Mouse (Mus musculus) hindbrain, postnatal 0 days (tissue): ENCODE measurements at regions not wholly inside any gene's neighbourhood (a gene's known extent, or its start where the extent isn't known, plus 50 kb on each side); places are given as distances from the start of the nearest gene placed in this dataset.
A peak's percentile ranks its signal among the peaks of the same experiment; 100 is the strongest.

Experiments
- ATAC-seq: fragments of 200-750 bp; cut with Nextera tagmentation; 2 replicates; pipeline ENCODE4 v1.8.0; 2017; ENCODE audit warnings: mild to moderate bottlenecking, moderate TSS enrichment, moderate library complexity
- DNase-seq: peaks from one replicate; pipeline ENCODE4 v3.0.0-alpha.2; 2015; ENCODE audit warnings: low spot score
- H3K27ac ChIP-seq: fragments of 300-500 bp; sonication (generic); 2 replicates; pipeline ENCODE4 v1.5.1; 2014; ENCODE audit warnings: mild to moderate bottlenecking
- H3K27me3 ChIP-seq: fragments of 300-500 bp; sonication (generic); 2 replicates; pipeline ENCODE4 v1.6.1; 2014; ENCODE audit warnings: low read length, mixed read lengths; ENCODE audit not compliant: insufficient read depth
- H3K36me3 ChIP-seq: fragments of 300-500 bp; sonication (generic); 2 replicates; pipeline ENCODE4 v1.6.1; 2014; ENCODE audit warnings: low read length, mixed read lengths; ENCODE audit not compliant: insufficient read depth
- H3K4me1 ChIP-seq: fragments of 300-500 bp; sonication (generic); 2 replicates; pipeline ENCODE4 v1.6.1; 2014; ENCODE audit warnings: antibody characterized with exemption, low read length, mixed read lengths; ENCODE audit not compliant: insufficient read depth
- H3K4me2 ChIP-seq: fragments of 300-500 bp; sonication (generic); 2 replicates; pipeline ENCODE4 v1.6.1; 2014; ENCODE audit warnings: low read depth, mild to moderate bottlenecking, low read length, moderate library complexity, mixed read lengths
- H3K4me3 ChIP-seq: fragments of 300-500 bp; sonication (generic); 2 replicates; pipeline ENCODE4 v1.5.1; 2014; ENCODE audit warnings: low read length
- H3K9ac ChIP-seq: fragments of 300-500 bp; sonication (generic); replicated peaks from 2 replicates; pipeline ENCODE4 v1.6.1; 2014; ENCODE audit warnings: mild to moderate bottlenecking, low read length, moderate library complexity, mixed read lengths
- H3K9me3 ChIP-seq: fragments of 300-500 bp; sonication (generic); 2 replicates; pipeline ENCODE4 v1.6.1; 2016; ENCODE audit warnings: low read length, mixed read lengths
- CTCF ChIP-seq: IDR thresholded peaks from 2 replicates; pipeline ENCODE4 v1.5.1; 2016; ENCODE audit warnings: antibody characterized with exemption, control low read depth, low read depth
- WGBS: fragments of 180-500 bp; shearing (Covaris S2); extraction: QIAGEN DNeasy Blood & Tissue Kit; methylation state at CpG from one replicate; pipeline ENCODE4 v1.1.7; 2014; 5-methylcytosine and 5-hydroxymethylcytosine counted together

- no peak for TF ChIP-seq CTCF
- WGBS: 74% methylated on average over 2 of the region's 2 CpGs
Observed at GRCm38 (mm10) chr6:50973231-50973654, 319.0 kb upstream of the Npvf start.

GRCm38 (mm10) chr6:50973815-50974214, 319.6 kb upstream of the Npvf start:
- H3K36me3 ChIP-seq: no peaks in the 10 kb centered on the region
- H3K27ac ChIP-seq: no peak overlapping the region
- no peak overlapping the region for H3K4me3 ChIP-seq
- DNase-seq (no peak), ATAC-seq (no peak)
- no peaks in the 10 kb centered on the region for H3K27me3 ChIP-seq
- no peaks in the 10 kb centered on the region for H3K9me3 ChIP-seq
- no peak for TF ChIP-seq CTCF
- no peak overlapping the region for H3K9ac ChIP-seq
- no peak overlapping the region for H3K4me2 ChIP-seq
- no peaks in the 10 kb centered on the region for H3K4me1 ChIP-seq

More at GRCm38 (mm10) chr6:50973231-50973654, 319.0 kb upstream of the Npvf start:
- no peak overlapping the region for H3K9ac ChIP-seq
- H3K27me3 ChIP-seq: no peaks in the 10 kb centered on the region
- DNase-seq (no peak), ATAC-seq (no peak)
- no peak overlapping the region for H3K4me2 ChIP-seq
- H3K9me3 ChIP-seq: no peaks in the 10 kb centered on the region
- H3K4me3 ChIP-seq: no peak overlapping the region
- H3K36me3 ChIP-seq: no peaks in the 10 kb centered on the region
- no peak overlapping the region for H3K27ac ChIP-seq
- H3K4me1 ChIP-seq: no peaks in the 10 kb centered on the region

GRCm38 (mm10) chr6:50974961-50975360, 320.7 kb upstream of the Npvf start:
- Histone ChIP-seq H3K36me3 (no peaks in the 10 kb centered on the region), H3K4me1 (no peaks in the 10 kb centered on the region), H3K4me3 (no peak overlapping the region), H3K27me3 (no peaks in the 10 kb centered on the region), H3K4me2 (no peak overlapping the region), H3K27ac (no peak overlapping the region), H3K9me3 (no peaks in the 10 kb centered on the region), H3K9ac (no peak overlapping the region)
- no peak for TF ChIP-seq CTCF
- 11% methylated on average over 1 of the region's 1 CpGs for WGBS
- no peak for DNase-seq
- ATAC-seq: no peak

- Histone ChIP-seq H3K36me3 (no peaks in the 10 kb centered on the region), H3K9me3 (no peaks in the 10 kb centered on the region), H3K9ac (no peak overlapping the region), H3K27ac (no peak overlapping the region), H3K27me3 (no peaks in the 10 kb centered on the region), H3K4me2 (no peak overlapping the region), H3K4me1 (peaks cover 4% of the 10 kb centered on the region; the same call in 1 of the 2 replicates), H3K4me3 (no peak overlapping the region)
- no peak for ATAC-seq
- WGBS: 61% methylated on average over 7 of the region's 7 CpGs
- no peak for DNase-seq
- TF ChIP-seq CTCF: no peak
Observed at GRCm38 (mm10) chr6:50976973-50977372, 322.7 kb upstream of the Npvf start.

GRCm38 (mm10) chr6:50977381-50977780, 323.1 kb upstream of the Npvf start:
- ATAC-seq (no peak), DNase-seq (no peak)
- Histone ChIP-seq H3K36me3 (no peaks in the 10 kb centered on the region), H3K9ac (no peak overlapping the region), H3K27me3 (no peaks in the 10 kb centered on the region), H3K4me2 (no peak overlapping the region), H3K4me1 (peaks cover 4% of the 10 kb centered on the region; the same call in 1 of the 2 replicates), H3K27ac (no peak overlapping the region), H3K4me3 (no peak overlapping the region), H3K9me3 (no peaks in the 10 kb centered on the region)
- 56% methylated on average over 8 of the region's 8 CpGs for WGBS
- TF ChIP-seq CTCF: no peak

GRCm38 (mm10) chr6:50978016-50978415, 323.8 kb upstream of the Npvf start:
- Histone ChIP-seq H3K27me3 (no peaks in the 10 kb centered on the region), H3K36me3 (no peaks in the 10 kb centered on the region), H3K27ac (no peak overlapping the region; the same call in 1 of the 2 replicates), H3K4me3 (no peak overlapping the region), H3K4me2 (no peak overlapping the region), H3K9ac (no peak overlapping the region), H3K9me3 (no peaks in the 10 kb centered on the region), H3K4me1 (peaks cover 4% of the 10 kb centered on the region)
- ATAC-seq: no peak
- DNase-seq: no peak
- WGBS: 83% methylated on average over 4 of the region's 4 CpGs
- TF ChIP-seq CTCF: no peak

GRCm38 (mm10) chr6:50978571-50978970, 324.3 kb upstream of the Npvf start:
- H3K4me2 ChIP-seq: no peak overlapping the region
- no peak for DNase-seq
- ATAC-seq: no peak
- H3K36me3 ChIP-seq: no peaks in the 10 kb centered on the region
- TF ChIP-seq CTCF: no peak
- 58% methylated on average over 3 of the region's 3 CpGs for whole genome bisulfite sequencing
- H3K27ac ChIP-seq: peak overlapping the region; percentile 4; the same call in 1 of the 2 replicates
- no peaks in the 10 kb centered on the region for H3K9me3 ChIP-seq
- H3K27me3 ChIP-seq: no peaks in the 10 kb centered on the region
- no peak overlapping the region for H3K9ac ChIP-seq
- H3K4me1 ChIP-seq: peaks cover 4% of the 10 kb centered on the region
- no peak overlapping the region for H3K4me3 ChIP-seq
